Mouse (Mus musculus): ENCODE data around the gene Tbc1d22a.
A peak's percentile ranks its signal among the peaks of the same experiment; 100 is the strongest.

Tbc1d22a gene

DNA sequence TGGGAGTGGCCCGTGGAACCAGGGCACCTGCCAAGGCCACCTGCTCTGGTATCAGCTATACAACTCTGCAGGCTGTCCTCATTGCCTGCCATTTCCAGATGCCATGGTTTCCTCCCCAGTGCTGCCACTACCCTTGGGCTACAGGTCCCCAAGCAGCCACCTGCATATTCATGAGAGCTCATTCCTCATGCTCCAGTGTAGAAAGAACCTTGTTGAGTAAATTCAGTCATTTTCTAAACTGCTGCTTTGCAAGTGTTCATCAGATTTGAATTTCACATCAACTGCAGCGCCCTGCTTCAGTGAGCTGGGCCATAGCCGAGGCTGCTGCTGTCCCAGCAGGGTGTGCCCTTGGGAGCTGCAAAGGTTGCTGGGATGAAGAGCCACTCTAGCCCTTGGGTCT, 174.3 kb downstream of the Tbc1d22a start:
- no peak for DNase-seq (ENCODE audit: low spot score)

DNA sequence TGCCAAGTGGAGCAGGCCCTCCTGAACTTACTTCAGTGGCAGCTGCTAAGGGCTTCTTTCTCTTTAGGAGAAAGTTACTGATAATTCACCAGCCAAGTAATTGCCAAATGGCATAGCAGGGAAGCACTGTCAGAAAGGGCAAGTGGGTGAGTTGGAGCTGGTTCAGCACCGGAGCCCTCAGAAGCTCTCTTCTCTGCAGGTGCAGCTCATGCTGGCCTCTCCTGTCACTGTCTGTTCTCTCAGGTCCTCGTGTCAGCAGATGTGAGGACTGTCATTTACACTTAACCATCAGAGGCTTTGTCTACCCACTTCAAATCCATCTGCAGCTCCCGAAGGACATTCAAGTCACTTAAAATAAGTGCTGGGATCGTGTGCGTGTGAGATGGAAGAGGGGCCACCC, 190.6 kb downstream of the Tbc1d22a start:
- no peak for DNase-seq (ENCODE audit: low spot score)

DNA sequence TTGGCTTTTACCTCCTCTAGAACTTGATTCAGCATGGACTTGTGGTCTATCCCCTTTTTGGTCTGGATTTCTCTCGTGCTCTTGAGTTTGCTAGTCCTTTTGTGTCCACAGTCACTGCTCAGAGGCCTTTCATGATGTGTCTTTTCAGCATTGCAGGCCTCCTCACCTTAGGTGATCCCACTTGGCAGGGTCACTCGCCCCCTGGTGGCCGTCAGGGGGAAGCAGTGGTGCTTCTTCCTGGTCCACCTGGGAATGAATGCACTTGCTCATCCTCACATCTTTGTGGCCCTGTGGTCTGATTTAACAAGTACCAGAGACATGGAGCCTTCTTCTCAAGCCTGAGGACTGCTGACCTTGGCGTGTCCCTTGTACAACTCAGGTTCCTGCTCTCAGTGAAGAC, 191.3 kb downstream of the Tbc1d22a start:
- DNase-seq (ENCODE audit: low spot score), result peak; percentile 51

DNA sequence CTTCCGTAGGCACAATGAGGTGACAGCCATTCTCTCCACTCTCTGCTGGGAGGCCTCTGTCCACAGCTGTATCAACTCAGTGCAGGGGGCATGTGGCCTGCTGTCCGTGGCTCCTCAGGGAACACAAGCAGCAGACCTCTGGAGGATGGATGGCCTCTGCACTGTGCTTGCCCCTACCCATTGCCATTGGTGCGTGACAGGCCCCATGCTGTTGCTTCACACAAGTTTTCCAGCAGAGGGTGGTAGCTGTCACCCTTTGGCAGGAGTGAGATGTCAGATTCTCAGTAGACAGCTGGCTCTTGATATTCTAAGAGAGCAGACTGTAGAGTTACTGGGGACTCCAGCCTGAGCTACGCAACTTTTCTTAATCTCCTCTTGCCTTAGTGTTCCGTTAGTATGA, 195.1 kb downstream of the Tbc1d22a start:
- no peak for DNase-seq (ENCODE audit: low spot score)

- DNase-seq (ENCODE audit: low spot score), result no peak
Measured at GRCm38 (mm10) chr15:86411532-86412080, 197.3 kb downstream of the Tbc1d22a start.

DNA sequence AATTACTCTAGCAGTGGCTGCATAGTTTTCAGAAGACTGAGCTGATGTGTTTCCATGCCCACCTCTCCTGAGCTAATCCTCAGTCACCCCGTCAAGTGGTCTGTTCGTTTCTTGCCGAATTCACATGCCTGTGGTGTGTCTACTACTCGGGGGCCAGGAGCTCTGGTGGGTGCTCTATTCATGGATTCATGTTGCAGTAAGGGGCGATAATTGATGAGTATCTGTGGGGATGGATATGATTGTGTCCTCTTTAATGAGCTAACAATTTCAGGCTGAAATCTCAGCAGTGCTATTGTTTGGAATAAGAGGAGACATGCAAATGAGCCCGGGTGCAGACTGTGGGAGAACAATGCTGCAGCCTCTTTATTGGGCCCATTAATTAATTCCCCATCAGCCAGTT, 201.7 kb downstream of the Tbc1d22a start:
- no peak for DNase-seq (ENCODE audit: low spot score)

- DNase-seq (ENCODE audit: low spot score), result no peak
Measured at GRCm38 (mm10) chr15:86418436-86418835, 204.2 kb downstream of the Tbc1d22a start.

GRCm38 (mm10) chr15:86419620-86420019, 205.4 kb downstream of the Tbc1d22a start:
- no peak for DNase-seq (ENCODE audit: low spot score)

DNA sequence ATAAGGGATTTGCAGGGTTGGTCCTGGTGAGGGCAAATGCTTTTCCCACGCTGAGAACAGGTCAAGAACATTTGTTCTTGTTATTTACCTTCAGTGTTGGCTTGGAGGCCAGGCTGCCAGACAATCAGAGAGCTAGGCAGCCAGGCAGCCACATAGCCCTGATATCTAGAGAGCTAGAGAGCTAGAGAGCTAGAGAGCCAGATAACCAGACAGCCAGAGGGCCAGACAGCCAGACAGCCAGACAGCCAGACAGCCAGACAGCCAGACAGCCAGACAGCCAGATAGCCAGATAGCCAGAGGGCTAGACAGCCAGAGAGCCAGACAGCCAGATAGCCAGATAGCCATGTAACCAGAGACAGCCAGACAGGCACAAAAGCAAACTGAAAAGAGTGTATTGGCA, 208.6 kb downstream of the Tbc1d22a start:
- no peak for DNase-seq (ENCODE audit: low spot score)

DNA sequence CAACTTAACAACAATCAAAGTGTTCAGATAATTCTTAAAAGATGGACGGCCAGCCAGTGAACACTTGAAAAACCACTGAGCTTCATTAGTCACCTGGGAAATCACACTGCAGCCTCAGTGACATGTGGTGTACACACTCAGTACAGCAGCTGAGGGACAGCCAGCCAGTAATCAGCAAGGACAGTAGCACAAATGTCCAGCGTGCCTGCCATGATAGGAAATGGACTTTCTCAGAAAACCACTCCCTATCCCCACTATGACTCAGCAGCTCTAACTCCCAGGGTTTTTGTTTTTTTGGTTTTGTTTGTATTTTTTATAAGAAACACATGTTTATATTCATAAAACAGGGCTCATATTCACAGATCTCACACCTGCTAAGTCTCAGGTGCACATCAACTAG, 209.6 kb downstream of the Tbc1d22a start:
- no peak for DNase-seq (ENCODE audit: low spot score)

DNA sequence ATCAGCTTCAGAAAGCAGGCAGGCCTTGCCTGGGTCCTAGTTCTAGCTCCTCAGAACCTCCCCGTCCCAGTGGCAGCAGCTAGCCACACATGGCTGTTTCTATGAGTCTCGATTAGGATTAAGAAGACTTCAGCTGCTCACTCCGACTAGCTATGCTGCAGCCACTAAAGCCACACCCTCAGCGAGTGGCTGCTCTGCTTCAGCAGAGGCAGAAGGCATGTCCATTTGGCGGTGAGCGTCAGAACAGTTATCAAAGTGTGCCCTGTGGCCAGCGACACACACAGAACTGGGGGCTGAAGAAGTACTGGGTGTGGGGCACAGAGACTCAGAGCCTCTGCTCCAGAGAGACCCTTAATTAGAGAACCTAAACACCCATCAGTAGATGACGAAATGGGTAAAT, 210.7 kb downstream of the Tbc1d22a start:
- no peak for DNase-seq (ENCODE audit: low spot score)

GRCm38 (mm10) chr15:86426364-86427000, 212.2 kb downstream of the Tbc1d22a start:
- DNase-seq (ENCODE audit: low spot score), result no peak

DNA sequence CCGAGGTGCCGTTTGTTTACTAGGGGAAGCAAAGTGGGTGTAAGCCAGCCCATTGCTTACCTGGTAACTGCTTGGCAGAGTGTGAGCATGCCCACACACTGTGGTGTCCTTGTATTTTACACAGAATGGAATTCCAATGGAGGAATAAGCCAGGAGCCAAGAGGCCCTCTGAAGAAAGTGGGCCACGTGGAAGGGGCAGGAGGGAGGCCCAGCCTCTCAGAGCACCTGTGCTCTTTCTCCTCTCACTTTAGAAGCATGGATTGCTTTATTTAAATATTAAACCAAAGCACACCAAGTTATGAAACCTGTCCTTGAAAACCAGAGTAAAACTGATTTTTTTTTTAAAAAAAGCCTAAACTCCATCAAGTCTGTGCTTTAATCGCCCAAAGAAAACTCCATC, 213.2 kb downstream of the Tbc1d22a start:
- DNase-seq (ENCODE audit: low spot score), result no peak

- DNase-seq (ENCODE audit: low spot score), result peak; percentile 18
Measured at GRCm38 (mm10) chr15:86428496-86428895, 214.2 kb downstream of the Tbc1d22a start.

DNA sequence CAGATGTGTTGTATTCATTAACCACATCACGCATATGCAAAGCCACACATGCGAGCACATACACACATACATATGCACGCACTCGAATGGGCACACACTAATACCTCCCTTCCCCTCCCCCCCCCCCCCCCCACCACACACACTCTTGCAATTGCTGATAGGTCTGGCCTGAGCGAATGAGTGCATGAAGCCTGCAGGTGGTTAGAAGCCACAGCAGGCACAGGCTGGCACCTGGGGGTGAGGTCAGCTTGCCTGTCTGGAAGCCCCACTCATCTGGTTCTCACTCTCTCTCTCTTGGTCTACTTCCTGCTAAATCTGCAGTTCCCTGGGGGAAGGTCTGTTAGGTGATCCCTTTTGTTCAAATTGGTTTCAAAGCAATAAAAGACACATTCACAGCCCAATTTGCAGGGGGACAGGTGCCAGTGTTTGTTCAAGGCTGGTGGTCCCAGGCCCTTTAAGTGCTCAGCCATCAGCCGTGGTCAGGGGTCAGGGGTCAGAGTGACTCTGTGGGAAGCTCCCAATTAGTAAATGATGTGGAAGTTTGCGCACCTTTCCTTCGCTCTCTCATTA, 215.6 kb downstream of the Tbc1d22a start:
- DNase-seq (ENCODE audit: low spot score), result no peak

GRCm38 (mm10) chr15:86431539-86432080, 217.4 kb downstream of the Tbc1d22a start:
- DNase-seq (ENCODE audit: low spot score), result no peak

- no peak for DNase-seq (ENCODE audit: low spot score)
Measured at GRCm38 (mm10) chr15:86432791-86433190, 218.5 kb downstream of the Tbc1d22a start.

DNA sequence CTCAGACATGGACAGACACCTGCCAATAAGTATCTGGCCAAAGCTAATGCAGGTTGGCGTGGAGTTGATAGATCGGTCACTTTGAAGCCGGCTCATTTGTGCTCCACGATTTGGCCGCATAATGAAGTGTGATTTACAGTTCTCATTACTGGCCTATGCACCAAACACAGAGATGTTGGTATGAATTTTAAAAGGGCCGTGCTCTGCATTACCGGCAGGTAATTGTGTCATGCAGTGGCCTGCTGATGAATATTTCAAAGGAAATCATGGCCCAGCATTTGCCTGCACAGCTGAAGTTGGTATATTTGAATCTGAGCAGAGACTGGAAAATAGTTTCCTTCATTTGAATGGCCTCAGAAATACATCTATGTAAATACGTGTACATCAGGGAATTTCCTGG, 219.1 kb downstream of the Tbc1d22a start:
- DNase-seq (ENCODE audit: low spot score), result no peak

GRCm38 (mm10) chr15:86434241-86434640, 220.0 kb downstream of the Tbc1d22a start:
- DNase-seq (ENCODE audit: low spot score), result no peak

DNA sequence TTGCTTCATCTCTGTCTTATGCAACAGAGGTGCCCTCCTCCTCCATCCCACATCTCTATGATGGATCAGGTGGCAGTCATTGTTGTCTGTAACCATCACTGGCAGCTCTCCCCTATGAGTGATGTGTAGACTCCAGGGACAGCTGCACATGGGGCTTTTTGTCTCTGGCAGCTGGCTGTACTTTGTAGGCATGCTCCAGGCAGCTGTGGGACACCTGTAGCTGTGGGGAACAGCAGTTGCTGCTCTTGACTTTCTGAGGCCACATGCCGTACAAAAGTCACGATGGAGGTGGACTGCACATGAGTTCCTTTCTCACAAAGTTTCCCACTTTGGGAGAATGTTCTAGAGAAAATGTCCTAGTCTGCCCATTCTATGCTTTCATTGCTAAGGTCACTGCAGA, 223.1 kb downstream of the Tbc1d22a start:
- no peak for DNase-seq (ENCODE audit: low spot score)

DNA sequence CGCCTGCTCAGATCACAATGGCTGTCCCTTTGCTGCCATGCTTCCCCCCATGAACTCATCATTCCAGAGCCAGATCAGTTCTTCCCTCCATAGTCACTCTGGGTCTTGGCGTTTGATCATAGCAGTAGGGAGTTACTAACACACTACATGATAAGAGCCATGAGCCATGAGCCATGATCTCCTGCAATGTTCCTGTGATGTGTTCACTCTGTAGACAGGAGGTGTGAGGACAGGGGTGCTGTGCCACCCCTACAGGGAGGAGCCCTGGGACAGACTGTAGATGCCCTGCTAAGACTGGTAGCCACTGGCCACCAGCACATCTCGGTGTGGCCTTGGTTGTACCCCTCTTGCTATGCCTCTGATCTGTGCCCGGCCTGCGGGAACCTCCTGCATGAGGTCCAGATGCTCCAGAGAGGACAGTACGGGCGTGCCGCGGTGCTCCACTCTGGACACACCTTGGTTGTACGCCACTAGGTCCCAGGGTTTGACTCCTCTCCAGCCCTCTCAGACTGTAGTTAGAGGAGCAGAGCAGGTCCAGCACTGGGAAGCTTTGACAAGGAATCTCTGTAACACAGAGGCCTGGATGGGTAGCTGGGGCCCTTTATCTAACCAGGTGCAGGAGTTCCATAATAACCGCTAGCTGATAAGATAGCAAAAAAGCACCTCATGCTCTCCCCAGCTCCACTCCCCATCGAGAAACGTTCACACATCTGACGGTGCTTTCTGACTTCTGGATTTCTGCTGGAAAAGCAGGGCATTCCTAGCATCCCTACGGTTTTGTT, 224.9 kb downstream of the Tbc1d22a start:
- no peak for DNase-seq (ENCODE audit: low spot score)

GRCm38 (mm10) chr15:86444271-86444670, 230.0 kb downstream of the Tbc1d22a start:
- DNase-seq (ENCODE audit: low spot score), result no peak

DNA sequence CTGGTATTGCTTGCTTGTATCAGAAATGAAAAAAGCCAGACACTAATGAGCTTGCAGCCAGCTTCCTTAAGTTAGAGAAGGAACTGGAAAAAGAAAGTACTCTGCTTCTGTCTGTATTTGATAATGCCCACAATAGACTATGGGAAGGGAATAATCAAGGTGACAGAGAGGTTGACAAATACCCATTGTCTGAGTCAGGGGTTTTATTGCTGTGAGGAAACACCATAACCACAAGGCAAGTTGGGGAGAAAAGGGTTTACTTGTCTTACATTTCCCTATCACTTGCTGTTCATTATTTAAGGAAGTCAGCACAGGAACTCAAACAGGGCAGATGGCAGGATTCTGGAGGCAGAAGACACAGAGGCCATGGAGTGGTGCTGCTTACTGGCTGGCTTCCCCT, 231.8 kb downstream of the Tbc1d22a start:
- DNase-seq (ENCODE audit: low spot score), result no peak
